Mouse (Mus musculus): ENCODE data around the gene Prkar1b. TPM values are rescaled to one million over a fixed set of nuclear protein-coding genes. Genes with fewer than 3 reads are reported as not detected.

Prkar1b gene
- 0.13 TPM in 1 of 2 replicates, not detected in the other for total RNA-seq (2017)

DNA sequence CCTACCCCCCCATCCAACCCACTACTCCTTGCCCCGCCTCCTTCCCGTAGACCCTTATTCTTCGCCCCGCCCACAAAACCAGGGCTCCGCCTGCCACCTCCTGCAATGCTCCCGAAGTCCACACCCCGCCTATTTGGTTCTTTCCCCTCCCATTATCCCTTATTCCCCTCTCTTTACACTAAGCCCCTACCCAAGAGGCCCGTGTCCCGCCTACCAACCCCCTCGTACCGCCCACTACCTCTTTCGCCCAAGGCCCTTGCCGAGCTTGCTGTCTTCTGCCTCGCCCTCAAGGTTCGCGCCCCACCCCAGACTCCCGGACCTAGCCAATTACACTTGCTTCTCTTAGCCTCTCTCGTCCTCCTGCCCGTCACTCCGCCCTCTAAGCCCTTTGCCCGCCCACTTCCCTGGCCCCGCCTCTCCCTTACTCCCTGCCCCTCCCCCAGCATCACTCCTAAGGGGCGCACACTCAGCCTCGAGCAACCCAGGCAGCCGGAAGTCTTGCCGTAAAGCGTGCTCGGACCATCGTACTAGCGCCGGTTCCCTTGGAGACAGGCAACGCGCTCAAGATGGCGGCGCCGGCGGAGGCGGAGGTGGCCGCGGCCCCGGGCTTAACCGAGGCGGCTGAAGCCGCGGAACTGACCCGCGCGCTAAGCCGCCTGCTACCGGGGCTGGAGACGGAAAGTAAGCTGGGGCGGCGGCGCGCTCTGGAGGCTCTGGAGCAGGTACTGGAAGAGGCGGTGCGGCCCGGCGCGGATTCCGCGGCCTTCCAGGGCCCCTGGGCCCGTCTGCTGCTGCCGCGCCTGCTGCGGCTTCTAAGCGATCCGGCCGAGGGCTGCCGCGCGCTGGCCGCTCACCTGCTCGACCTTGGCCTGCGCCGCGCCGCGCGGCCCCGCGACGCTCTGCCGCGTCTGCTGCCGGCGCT is at the start of gene Prkar1b, which contains the start of gene Dnaaf5:
Gene Prkar1b (minus strand): TSS at position 321 of the 922 bp plus-strand sequence.
Gene Dnaaf5 (plus strand): TSS at position 543 of the 922 bp plus-strand sequence.
- ATAC-seq (replicated peaks in 1 of 2; ENCODE audit: insufficient read depth in 1 of 2, low FRiP score in 2 of 2, low TSS enrichment in 1 of 2, low read depth in 1 of 2, poor library complexity in 2 of 2, severe bottlenecking in 2 of 2) = peak; percentile 93 to 95

DNA sequence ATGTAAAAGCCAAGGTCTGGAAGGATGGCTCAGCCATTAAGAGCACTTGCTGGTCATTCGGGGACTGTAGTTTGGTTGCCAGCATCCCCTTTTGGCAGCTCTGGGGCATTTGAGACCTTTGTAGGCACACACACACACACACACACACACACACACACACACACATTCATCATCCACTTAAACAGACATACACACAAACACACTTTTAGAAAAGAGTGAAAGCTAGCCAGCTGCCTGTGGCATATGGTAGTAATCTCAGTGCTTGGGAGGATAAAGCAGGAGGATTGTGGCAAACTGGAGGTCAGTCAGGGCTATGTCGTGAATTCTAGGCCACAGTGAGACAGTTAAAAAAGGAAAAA is 49.8 kb upstream of the Prkar1b start:
- no peak for ATAC-seq (replicated peaks in 1 of 2; ENCODE audit: insufficient read depth in 1 of 2, low FRiP score in 2 of 2, low TSS enrichment in 1 of 2, low read depth in 1 of 2, poor library complexity in 2 of 2, severe bottlenecking in 2 of 2)

DNA sequence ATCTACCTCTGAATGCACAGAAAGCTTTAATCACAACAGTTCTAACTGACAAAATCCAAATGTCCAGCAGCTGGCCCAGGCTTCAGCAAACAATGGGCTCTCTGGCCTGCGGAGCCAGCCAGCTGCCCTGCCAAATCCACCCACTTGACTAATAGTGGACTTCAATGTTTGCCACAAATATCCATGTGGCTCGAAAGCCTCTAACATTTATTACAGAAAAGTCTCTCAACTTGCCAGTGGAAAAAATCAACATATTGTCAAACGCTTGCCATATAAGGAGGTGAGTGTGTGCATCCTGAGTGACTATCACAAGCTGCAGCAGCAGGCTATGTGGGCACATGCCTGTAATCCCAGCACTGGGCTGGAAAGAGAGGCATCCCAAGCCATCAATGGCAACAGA is 49.0 kb upstream of the Prkar1b start:
- no peak for ATAC-seq (replicated peaks in 1 of 2; ENCODE audit: insufficient read depth in 1 of 2, low FRiP score in 2 of 2, low TSS enrichment in 1 of 2, low read depth in 1 of 2, poor library complexity in 2 of 2, severe bottlenecking in 2 of 2)

DNA sequence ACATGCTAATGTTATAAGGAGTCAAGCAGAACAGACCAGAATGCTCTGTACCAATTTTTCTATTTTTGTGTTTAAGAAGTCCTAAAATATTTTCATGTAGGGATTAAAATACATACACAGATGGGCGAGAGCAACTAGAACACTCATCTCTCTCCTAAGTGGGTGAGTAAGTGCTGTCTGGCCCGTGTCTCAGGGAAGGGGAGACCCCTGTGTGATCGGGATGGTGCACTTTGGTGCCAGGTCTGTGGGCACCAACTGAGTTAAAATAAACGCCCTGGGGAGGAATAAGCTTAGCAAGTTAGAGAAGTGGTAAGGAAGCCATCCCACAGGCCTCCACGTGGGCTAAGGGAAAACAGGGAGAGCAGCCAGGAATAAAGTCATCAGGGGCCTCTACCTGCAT is 41.2 kb upstream of the Prkar1b start:
- ATAC-seq (replicated peaks in 1 of 2; ENCODE audit: insufficient read depth in 1 of 2, low FRiP score in 2 of 2, low TSS enrichment in 1 of 2, low read depth in 1 of 2, poor library complexity in 2 of 2, severe bottlenecking in 2 of 2) = no peak

DNA sequence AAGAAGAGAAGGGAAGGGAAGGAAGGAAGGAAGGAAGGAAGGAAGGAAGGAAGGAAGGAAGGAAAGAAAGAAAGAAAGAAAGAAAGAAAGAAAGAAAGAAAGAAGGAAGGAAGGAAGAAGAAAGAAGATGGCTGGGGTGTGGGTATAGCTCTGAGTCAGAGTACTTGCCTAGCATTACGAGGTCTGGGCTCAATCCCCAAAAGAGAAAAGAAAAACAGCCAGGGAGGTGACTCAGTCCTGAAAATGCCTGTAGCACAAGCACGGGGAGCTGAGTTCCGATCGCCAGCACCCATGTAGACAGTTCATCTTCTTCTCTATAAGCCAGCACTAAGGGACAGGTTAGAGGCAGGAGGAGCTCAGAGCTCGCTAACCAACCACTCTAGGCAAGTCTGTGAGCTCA is 39.9 kb upstream of the Prkar1b start:
- ATAC-seq (replicated peaks in 1 of 2; ENCODE audit: insufficient read depth in 1 of 2, low FRiP score in 2 of 2, low TSS enrichment in 1 of 2, low read depth in 1 of 2, poor library complexity in 2 of 2, severe bottlenecking in 2 of 2) = no peak

DNA sequence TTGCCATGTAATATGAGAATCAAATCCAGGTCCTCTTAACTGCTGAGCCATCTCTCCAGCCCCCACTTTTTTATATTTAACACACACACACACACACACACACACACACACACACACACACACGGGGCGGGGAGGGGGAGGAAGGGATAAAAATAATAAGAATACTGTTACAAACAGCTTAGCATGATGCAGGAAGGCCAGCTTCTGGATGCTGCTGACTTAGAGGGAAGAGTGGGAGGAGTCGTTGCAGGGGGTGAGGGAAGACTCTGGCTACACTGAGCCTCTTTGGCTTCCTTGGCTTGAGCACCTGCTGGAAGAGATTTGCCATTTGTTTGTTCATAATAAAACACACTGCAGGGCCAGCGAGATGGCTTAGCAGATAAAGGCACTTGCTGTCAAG is 35.1 kb upstream of the Prkar1b start:
- no peak for ATAC-seq (replicated peaks in 1 of 2; ENCODE audit: insufficient read depth in 1 of 2, low FRiP score in 2 of 2, low TSS enrichment in 1 of 2, low read depth in 1 of 2, poor library complexity in 2 of 2, severe bottlenecking in 2 of 2)

DNA sequence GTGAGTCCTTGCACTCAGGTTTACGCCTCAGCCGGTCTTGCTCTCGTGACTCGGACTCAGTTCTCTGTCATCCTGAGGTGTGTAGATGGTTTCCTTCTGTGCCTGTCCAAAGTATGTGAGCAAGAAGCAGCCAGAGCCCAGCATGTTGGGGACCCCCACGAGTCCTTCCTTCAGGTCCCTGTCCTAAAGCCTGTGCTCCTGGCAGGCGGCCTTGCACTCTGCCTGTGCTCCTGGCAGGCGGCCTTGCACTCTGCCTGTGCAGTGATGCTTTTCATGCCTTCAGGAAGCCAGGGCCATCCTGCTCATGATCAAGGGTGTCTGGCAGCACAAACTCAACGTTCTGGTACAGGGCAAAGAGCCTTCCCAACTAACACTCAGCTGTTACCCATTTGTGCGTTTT is 33.8 kb upstream of the Prkar1b start:
- no peak for ATAC-seq (replicated peaks in 1 of 2; ENCODE audit: insufficient read depth in 1 of 2, low FRiP score in 2 of 2, low TSS enrichment in 1 of 2, low read depth in 1 of 2, poor library complexity in 2 of 2, severe bottlenecking in 2 of 2)

DNA sequence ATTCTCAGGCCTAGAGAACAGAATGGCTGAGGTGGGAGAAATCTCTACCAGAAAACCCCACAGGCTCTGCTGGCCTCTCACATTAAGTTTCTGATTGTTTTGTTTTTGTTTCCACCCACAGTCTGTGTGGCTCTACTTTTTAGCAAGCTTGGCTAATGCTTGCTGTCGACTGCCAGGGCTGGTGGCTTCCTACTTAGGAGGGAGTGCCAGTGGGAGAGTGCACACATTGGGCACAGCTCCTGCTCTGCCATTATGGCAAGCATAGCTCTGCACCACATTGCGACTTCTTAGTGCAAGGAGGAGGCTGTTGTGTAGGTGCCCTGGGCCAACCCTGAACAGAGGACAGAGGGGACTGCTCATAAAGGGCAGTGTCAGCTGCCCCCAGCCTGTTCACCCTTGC is 33.3 kb upstream of the Prkar1b start:
- no peak for ATAC-seq (replicated peaks in 1 of 2; ENCODE audit: insufficient read depth in 1 of 2, low FRiP score in 2 of 2, low TSS enrichment in 1 of 2, low read depth in 1 of 2, poor library complexity in 2 of 2, severe bottlenecking in 2 of 2)

DNA sequence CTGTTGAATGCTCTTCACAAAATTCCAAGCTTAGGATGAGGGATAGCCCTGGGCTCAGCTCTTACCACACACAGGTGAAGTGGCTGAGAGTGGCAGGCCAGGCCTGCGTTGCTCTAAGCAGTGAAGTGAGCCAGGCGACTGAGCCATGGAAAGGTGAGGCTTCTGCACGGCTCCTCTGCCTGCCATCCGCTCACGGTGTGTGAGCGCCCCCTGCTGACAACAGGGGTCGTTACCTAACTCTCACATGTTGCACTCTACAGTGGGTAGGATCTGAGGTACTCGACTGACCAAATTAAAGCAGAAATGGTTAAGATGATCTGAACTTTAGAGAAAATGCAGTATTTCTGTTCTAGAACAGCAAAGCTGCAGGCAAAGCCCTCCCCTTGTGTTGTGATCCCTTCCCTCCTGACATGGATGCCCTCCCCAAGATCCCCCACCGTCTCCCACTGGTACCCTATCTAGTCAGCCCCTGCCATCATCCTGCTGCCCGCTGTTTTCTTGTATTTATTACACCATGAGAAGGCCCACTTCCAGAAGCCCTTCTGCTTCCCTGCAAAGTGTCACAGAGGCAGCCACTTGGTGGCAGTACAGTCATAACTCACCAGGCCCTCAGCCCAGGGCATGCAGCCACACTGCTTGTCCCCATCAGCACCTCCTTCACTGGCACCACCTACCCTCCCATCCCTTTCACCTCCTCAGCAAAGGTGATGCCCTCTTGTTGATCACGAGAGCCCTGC is 29.3 kb upstream of the Prkar1b start:
- peak; percentile 68 to 70 for ATAC-seq (replicated peaks in 1 of 2; ENCODE audit: insufficient read depth in 1 of 2, low FRiP score in 2 of 2, low TSS enrichment in 1 of 2, low read depth in 1 of 2, poor library complexity in 2 of 2, severe bottlenecking in 2 of 2)

DNA sequence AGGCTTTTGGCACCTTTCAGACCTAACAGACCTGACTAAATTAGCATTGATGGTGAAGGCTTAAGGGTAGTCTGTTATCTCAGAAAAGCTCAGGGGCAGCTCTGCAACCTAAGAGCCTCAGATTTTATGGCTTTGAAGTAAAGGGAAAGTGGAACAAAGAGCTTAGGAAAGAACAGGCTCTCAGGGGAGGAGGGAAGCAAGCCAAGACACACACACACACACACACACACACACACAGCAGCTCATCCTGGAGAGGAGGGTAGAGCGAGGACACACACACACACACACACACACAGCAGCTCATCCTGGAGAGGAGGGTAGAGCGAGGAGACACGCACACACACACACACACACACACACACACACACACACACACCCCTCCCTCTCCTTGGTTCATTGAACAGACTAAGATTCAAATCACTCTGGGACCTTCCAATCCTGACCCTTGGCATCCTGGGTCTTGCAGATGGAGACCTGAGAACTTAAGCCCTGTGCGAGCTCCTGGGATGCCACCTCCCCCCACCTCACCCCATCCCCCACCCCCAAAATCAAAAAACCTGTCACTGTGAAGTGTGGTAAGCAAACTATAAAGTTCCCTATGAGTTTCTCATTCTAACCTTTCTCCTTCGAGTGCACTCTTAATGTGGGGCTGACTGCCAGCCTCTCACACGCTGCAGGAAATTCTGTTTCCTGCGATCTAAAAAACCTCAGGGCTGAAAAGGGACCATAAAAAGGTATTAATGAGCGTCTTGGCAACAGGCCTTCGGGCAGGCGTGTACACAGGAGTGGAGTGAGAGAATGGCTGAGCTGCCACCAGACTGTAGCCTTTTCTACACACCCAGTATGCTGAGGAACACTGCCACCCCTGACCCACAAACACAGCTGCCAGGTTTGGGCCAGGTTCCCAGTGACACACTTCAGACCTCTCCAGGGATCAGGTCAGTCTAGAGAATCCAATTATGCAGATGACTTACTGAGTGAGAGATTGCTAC is 25.1 kb upstream of the Prkar1b start:
- ATAC-seq (replicated peaks in 1 of 2; ENCODE audit: insufficient read depth in 1 of 2, low FRiP score in 2 of 2, low TSS enrichment in 1 of 2, low read depth in 1 of 2, poor library complexity in 2 of 2, severe bottlenecking in 2 of 2) = peak; percentile 72 to 76

DNA sequence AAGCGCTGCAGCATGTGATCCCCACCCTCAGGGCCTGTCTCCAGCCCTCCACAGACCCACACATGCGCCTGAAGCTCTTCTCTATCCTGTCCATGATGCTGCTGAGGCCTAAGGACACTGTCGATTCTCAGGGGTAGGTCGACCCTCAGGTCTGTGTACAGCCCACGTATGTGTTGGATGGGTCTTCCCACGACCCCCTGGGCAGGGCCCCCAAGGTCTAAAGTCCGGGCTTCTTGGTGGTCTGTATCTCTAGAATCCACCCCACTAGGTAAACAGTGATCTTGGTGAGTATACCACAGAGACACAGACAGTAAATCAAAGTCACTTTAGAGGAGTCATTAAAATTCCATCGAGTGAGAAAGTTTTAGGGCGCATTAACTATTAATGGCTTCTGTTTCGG is 24.3 kb upstream of the Prkar1b start:
- ATAC-seq (replicated peaks in 1 of 2; ENCODE audit: insufficient read depth in 1 of 2, low FRiP score in 2 of 2, low TSS enrichment in 1 of 2, low read depth in 1 of 2, poor library complexity in 2 of 2, severe bottlenecking in 2 of 2) = no peak

DNA sequence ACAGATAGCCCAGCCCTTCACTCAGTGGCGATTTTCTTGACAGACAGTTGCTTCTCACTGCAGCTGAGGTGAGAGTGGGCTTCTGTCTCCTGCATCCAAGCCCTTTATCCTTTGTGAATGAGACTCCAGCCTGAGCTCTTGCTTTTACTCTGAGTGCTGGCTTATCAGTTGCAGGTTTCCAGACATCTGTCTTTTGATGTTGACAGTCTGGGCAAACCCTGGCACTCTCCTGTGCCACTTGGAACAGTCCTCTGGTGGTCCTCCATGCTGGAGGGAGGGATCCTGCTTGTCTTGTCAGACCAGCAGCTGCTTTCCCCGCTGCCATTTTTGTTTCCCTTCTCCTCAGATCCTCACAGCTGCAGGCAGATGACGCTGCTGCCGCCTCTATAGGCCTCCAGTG is 22.1 kb upstream of the Prkar1b start:
- ATAC-seq (replicated peaks in 1 of 2; ENCODE audit: insufficient read depth in 1 of 2, low FRiP score in 2 of 2, low TSS enrichment in 1 of 2, low read depth in 1 of 2, poor library complexity in 2 of 2, severe bottlenecking in 2 of 2) = no peak

DNA sequence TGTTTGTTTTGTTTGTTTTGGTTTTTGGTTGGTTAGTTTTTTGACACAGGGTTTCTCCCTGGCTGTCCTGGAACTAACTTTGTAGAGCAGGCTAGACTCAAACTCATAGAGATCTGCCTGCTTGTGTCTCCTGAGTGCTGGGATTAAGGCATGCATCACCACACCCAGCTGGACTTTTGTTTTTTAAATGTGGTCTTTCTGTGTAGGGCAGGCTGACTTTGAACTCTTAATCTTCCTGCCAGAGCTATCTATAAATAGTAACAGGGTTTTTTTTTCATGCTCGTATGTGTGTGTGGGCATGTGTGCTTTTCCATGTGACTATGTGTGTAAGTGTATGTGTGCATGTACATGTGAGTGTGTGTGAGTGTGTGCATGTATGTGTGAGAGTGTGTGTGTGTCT is 17.7 kb upstream of the Prkar1b start:
- ATAC-seq (replicated peaks in 1 of 2; ENCODE audit: insufficient read depth in 1 of 2, low FRiP score in 2 of 2, low TSS enrichment in 1 of 2, low read depth in 1 of 2, poor library complexity in 2 of 2, severe bottlenecking in 2 of 2) = no peak

DNA sequence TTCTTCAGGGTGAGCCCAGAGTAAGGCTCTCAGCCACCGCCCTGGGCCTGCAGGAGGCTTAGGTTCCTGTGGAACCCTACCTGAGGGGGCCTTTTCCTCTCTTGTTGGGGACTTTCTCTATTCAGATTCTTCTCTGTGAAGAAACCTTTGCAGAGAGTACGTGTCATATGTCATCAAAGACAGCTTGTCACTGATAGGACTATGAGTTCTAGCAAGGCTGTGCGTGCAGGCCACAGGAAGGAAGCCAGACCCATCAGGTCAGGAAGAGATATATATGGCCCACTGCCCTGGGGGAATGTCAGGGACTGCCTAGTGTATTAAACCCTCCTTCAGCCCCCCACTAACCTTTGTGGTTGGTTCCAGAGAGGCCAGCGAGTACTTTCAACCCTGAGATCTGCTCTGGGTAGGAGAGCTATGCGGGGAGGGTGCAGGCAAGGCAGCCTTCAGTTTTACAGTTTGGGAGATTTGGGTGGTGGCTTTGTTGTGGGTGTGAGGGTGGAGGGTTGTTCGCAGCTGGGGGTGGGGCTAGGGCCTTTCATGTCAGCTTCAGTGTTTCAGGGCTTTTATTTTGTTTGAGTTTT is 17.1 kb upstream of the Prkar1b start:
- peak; percentile 55 to 59 for ATAC-seq (replicated peaks in 1 of 2; ENCODE audit: insufficient read depth in 1 of 2, low FRiP score in 2 of 2, low TSS enrichment in 1 of 2, low read depth in 1 of 2, poor library complexity in 2 of 2, severe bottlenecking in 2 of 2)

DNA sequence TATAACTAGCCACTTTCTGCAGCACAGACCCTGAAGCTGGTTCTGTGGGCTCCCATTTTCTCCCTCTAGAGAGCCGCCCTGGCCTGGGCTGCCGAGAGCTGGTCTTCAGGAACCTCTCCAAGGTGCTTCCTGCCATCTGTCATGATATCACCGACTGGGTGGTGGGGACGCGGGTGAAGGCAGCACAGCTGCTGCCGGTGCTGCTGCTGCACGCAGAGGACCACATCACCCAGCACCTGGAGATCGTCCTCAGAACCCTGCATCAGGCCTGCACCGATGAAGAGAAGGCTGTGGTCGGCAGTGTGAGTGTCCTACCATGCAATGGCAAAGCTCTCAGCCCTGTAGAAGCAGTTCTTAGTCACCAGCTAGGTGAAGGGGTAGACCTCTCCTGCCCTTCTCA is 11.8 kb upstream of the Prkar1b start:
- peak; percentile 91 to 94 for ATAC-seq (replicated peaks in 1 of 2; ENCODE audit: insufficient read depth in 1 of 2, low FRiP score in 2 of 2, low TSS enrichment in 1 of 2, low read depth in 1 of 2, poor library complexity in 2 of 2, severe bottlenecking in 2 of 2)

DNA sequence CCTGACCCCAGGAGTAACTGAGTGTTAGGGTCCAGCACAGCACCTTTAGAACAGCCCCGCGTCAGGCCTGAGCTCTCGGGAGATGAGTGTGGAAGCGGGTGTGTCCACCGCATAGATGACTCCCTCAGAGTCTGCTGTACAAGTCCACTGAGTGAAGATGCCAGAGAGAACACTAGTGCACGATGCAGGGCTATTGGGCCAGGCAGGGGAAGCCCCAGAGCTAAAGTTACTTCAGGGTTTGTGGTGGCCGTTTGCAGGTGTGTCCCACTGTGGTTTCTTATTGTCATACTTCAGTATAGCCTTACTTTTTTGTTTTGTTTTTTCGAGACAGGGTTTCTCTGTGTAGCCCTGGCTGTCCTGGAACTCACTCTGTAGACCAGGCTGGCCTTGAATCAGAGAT is 11.1 kb upstream of the Prkar1b start:
- no peak; a peak in 1 of 4 replicates for ATAC-seq (replicated peaks in 1 of 2; ENCODE audit: insufficient read depth in 1 of 2, low FRiP score in 2 of 2, low TSS enrichment in 1 of 2, low read depth in 1 of 2, poor library complexity in 2 of 2, severe bottlenecking in 2 of 2)

DNA sequence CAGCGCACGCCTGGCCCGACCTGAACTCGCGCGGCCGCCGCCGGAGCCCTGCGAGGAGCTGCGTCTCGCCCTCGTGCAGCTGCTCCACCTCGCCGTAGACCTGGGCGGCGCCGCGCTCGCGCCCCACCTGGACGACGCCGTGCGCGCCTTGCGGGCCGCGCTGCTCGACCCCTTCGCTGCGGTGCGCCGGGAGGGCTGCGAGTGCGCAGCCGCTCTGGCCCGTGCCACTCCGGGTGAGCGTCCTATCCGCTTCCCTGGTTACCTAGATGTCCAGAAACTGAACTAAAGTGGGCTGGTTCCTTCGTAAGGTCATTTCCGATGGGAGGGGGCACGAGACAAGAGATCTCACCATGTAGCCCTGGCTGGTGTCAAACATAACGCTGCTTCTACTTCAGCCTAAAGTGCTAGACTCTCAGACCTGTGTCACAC is 816 bp upstream of the Prkar1b start:
- ATAC-seq (replicated peaks in 1 of 2; ENCODE audit: insufficient read depth in 1 of 2, low FRiP score in 2 of 2, low TSS enrichment in 1 of 2, low read depth in 1 of 2, poor library complexity in 2 of 2, severe bottlenecking in 2 of 2) = no peak

All from hematopoietic stem cell, adult 5-6 weeks (primary cell).